Mouse (Mus musculus) myocyte (in vitro differentiated cells): Measurements from ENCODE around the gene Itm2b. TPM values are rescaled to one million over a fixed set of nuclear protein-coding genes. Genes with fewer than 3 reads are reported as not detected.

ENCODE experiments used
- H3K27me3 ChIP-seq: one replicate; pipeline ENCODE4 v1.6.1; 2011; ENCODE audit not compliant: control insufficient read depth, insufficient read depth, insufficient read length
- H3K36me3 ChIP-seq: one replicate; pipeline ENCODE4 v1.6.1; 2011; ENCODE audit not compliant: control insufficient read depth, insufficient read depth
- H3K4me2 ChIP-seq: one replicate; pipeline ENCODE4 v1.6.1; 2011; ENCODE audit warnings: low read depth, control low read depth
- H3K4me3 ChIP-seq: one replicate; pipeline ENCODE4 v1.5.1; 2011; ENCODE audit warnings: mild to moderate bottlenecking, control low read depth, moderate library complexity
- H3K79me2 ChIP-seq: one replicate; pipeline ENCODE4 v1.6.1; 2011; ENCODE audit not compliant: control insufficient read depth, insufficient read depth
- H3ac ChIP-seq: one replicate; pipeline ENCODE4 v1.6.1; 2011; ENCODE audit not compliant: control insufficient read depth, insufficient read length
- CEBPB ChIP-seq: IDR thresholded peaks from 2 replicates; pipeline ENCODE4 v1.6.1; 2011; ENCODE audit warnings: mild to moderate bottlenecking, moderate library complexity; ENCODE audit not compliant: poor library complexity, insufficient read depth, severe bottlenecking
- E2F4 ChIP-seq: IDR thresholded peaks from one replicate; pipeline ENCODE4 v1.6.1; 2011; ENCODE audit warnings: mild to moderate bottlenecking, control low read depth, moderate library complexity; ENCODE audit not compliant: insufficient read depth
- MAX ChIP-seq: IDR thresholded peaks from one replicate; pipeline ENCODE4 v1.6.1; 2011; ENCODE audit warnings: low read depth, mild to moderate bottlenecking, control low read depth
- MYOD1 ChIP-seq, 3 experiments: IDR thresholded peaks; one replicate each; pipeline ENCODE4 v1.6.1; 2011; ENCODE audit warnings: control low read depth in 2 of 3, low read depth in 2 of 3, mild to moderate bottlenecking in 2 of 3, moderate library complexity in 1 of 3; ENCODE audit not compliant: insufficient read length in 2 of 3, control insufficient read depth in 1 of 3
- MYOG ChIP-seq, 3 experiments: IDR thresholded peaks; one replicate each; pipeline ENCODE4 v1.6.1; 2011; ENCODE audit warnings: control low read depth in 2 of 3, low read depth in 2 of 3, mild to moderate bottlenecking in 2 of 3; ENCODE audit not compliant: insufficient read length in 2 of 3, control insufficient read depth in 1 of 3, insufficient read depth in 1 of 3
- POLR2A ChIP-seq: IDR thresholded peaks from one replicate; pipeline ENCODE4 v1.6.1; 2011; ENCODE audit warnings: low read depth, mild to moderate bottlenecking, control low read depth, moderate library complexity; ENCODE audit not compliant: insufficient read length
- POLR2AphosphoS2 ChIP-seq: IDR thresholded peaks from one replicate; pipeline ENCODE4 v1.6.1; 2011; ENCODE audit warnings: low read depth, control low read depth; ENCODE audit not compliant: insufficient read length
- REST ChIP-seq: IDR thresholded peaks from one replicate; pipeline ENCODE4 v1.6.1; 2011; ENCODE audit warnings: mild to moderate bottlenecking, control low read depth, moderate library complexity; ENCODE audit not compliant: insufficient read depth, insufficient read length
- SRF ChIP-seq: IDR thresholded peaks from one replicate; pipeline ENCODE4 v1.6.1; 2011; ENCODE audit warnings: low read depth; ENCODE audit not compliant: control insufficient read depth, insufficient read length
- TCF12 ChIP-seq: IDR thresholded peaks from one replicate; pipeline ENCODE4 v1.6.1; 2011; ENCODE audit warnings: mild to moderate bottlenecking, control low read depth; ENCODE audit not compliant: poor library complexity, insufficient read depth, severe bottlenecking
- TCF3 ChIP-seq: IDR thresholded peaks from one replicate; pipeline ENCODE4 v1.6.1; 2011; ENCODE audit warnings: low read depth, control low read depth; ENCODE audit not compliant: insufficient read length
- USF1 ChIP-seq: IDR thresholded peaks from one replicate; pipeline ENCODE4 v1.6.1; 2011; ENCODE audit warnings: low read depth, mild to moderate bottlenecking, control low read depth, moderate library complexity
- polyA plus RNA-seq: library from polyadenylated mRNA; unstranded; fragments of >200 nt; fragmentation: generic; extraction: Trizol; gene quantifications from one replicate; pipeline ENCODE4 v1.2.1, GENCODE M21; 2012; ENCODE audit warnings: missing spikeins

The Itm2b gene
- polyA plus RNA-seq, 1 experiment: 530 TPM

DNA sequence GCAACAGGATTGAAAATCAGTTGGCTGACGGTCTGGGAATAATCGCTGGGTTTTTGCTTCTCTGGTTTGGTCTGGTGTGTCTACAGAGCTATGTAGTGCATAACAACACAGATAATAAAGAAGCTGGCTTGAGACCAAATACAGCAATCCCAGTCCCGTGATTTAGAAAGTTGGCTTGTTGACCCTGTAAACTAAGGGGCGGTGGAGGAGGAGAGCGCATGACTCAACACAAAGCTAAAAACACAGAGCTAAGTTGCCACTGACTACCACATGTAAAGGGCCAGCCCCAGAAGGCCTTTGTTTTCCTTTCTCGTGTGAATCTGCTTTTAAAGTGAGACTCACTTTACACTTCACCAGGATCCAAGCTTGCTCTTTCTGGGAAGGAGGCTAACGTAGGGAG, 3.5 kb upstream of the Itm2b start:
- Histone ChIP-seq H3K79me2 (peaks cover 14% of the 10 kb centered on the region), H3K4me3 (no peak overlapping the region), H3ac (no peak overlapping the region), H3K4me2 (peak overlapping the region; percentile 50), H3K27me3 (no peaks in the 10 kb centered on the region), H3K36me3 (no peaks in the 10 kb centered on the region)
- TF ChIP-seq SRF (no peak), TCF12 (no peak), MAX (no peak), TCF3 (no peak), POLR2AphosphoS2 (no peak), E2F4 (no peak), POLR2A (no peak), CEBPB (no peak), MYOD1 (IDR thresholded peaks at IDR 0.05; ENCODE audit: control insufficient read depth in 1 of 3, insufficient read length in 2 of 3, low read depth in 2 of 3) (no peak), REST (no peak)

DNA sequence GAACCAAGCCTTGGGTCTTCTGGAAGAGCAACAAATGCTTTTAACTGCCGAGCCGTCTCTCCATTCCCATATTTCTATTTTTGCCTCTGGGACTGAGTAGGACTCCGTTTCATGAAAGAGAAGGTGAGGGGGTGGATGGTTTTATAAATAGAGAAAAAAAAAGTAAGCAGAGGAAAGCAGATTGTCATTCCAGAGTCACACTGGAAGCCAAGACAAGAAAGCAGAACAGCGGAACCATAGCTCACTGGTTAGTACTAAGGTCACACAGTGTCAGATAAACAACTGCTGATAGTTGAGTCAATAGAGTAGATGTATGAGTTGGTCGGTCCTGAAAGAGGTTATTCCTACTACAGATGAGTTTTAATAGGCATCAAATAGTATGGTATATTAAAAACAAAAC, 1.4 kb upstream of the Itm2b start:
- Histone ChIP-seq H3K36me3 (peaks cover 8% of the 10 kb centered on the region), H3ac (no peak overlapping the region), H3K27me3 (no peaks in the 10 kb centered on the region), H3K4me3 (no peak overlapping the region), H3K4me2 (peak overlapping the region; percentile 8), H3K79me2 (peaks cover 35% of the 10 kb centered on the region)
- no peak for TF ChIP-seq USF1
- no peak for TF ChIP-seq CEBPB
- TF ChIP-seq TCF12: no peak
- no peak for TF ChIP-seq TCF3
- TF ChIP-seq MYOD1 (IDR thresholded peaks at IDR 0.05; ENCODE audit: control insufficient read depth in 1 of 3, insufficient read length in 2 of 3, low read depth in 2 of 3): no peak
- no peak for TF ChIP-seq POLR2AphosphoS2
- no peak for TF ChIP-seq MYOG (IDR thresholded peaks at IDR 0.05; ENCODE audit: control insufficient read depth in 1 of 3, insufficient read depth in 1 of 3, insufficient read length in 2 of 3, low read depth in 2 of 3)
- TF ChIP-seq REST: no peak
- TF ChIP-seq POLR2A: no peak
- no peak for TF ChIP-seq MAX
- TF ChIP-seq E2F4: no peak
- TF ChIP-seq SRF: no peak

- H3K36me3 ChIP-seq: peaks cover 12% of the 10 kb centered on the region
- no peak for TF ChIP-seq TCF12
- no peak for TF ChIP-seq USF1
- no peak overlapping the region for H3ac ChIP-seq
- peaks cover 41% of the 10 kb centered on the region for H3K79me2 ChIP-seq
- H3K4me3 ChIP-seq: peak overlapping the region; percentile 76
- peak overlapping the region; percentile 75 for H3K4me2 ChIP-seq
- H3K27me3 ChIP-seq: no peaks in the 10 kb centered on the region
Observed at GRCm38 (mm10) chr14:73385720-73386374, 758 bp upstream of the Itm2b start.

DNA sequence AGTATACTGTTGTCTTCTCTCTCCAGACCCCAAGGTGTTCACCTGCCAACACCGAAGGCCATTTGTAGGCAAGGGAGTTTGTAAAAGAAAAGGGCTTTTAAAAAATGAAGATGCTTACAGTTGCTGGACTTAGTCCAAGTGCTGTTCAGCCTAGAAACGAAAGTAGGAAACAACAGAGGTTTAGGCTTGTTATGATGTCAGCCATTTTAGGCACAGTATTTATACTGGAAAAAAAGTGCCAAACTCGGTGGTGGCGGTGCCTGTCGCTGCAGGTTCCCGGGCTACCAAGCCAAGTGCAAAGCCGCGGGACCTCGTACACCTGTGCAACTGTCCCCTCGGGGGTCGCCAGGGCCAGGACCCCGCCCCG, 560 bp downstream of the Itm2b start:
- peaks cover 17% of the 10 kb centered on the region for H3K36me3 ChIP-seq
- TF ChIP-seq E2F4 (no peak), SRF (no peak), TCF3 (no peak)
- peaks cover 55% of the 10 kb centered on the region for H3K79me2 ChIP-seq
- peak overlapping the region; percentile 91 for H3K4me2 ChIP-seq
- peak overlapping the region; percentile 85 for H3ac ChIP-seq
- H3K27me3 ChIP-seq: no peaks in the 10 kb centered on the region
- H3K4me3 ChIP-seq: peak overlapping the region; percentile 76

- H3ac ChIP-seq: no peak overlapping the region
- H3K4me3 ChIP-seq: peak overlapping the region; percentile 76
- peaks cover 62% of the 10 kb centered on the region for H3K79me2 ChIP-seq
- peaks cover 20% of the 10 kb centered on the region for H3K36me3 ChIP-seq
- H3K4me2 ChIP-seq: peak overlapping the region; percentile 91
- no peaks in the 10 kb centered on the region for H3K27me3 ChIP-seq
- TF ChIP-seq POLR2A: no peak
- no peak for TF ChIP-seq TCF3
- TF ChIP-seq MYOD1 (IDR thresholded peaks at IDR 0.05; ENCODE audit: control insufficient read depth in 1 of 3, insufficient read length in 2 of 3, low read depth in 2 of 3): no peak
- no peak for TF ChIP-seq MAX
- TF ChIP-seq E2F4: no peak
Observed at GRCm38 (mm10) chr14:73383746-73384145, 1.3 kb downstream of the Itm2b start.
